Mouse (Mus musculus): ENCODE measurements around the gene Col5a3.

DNA sequence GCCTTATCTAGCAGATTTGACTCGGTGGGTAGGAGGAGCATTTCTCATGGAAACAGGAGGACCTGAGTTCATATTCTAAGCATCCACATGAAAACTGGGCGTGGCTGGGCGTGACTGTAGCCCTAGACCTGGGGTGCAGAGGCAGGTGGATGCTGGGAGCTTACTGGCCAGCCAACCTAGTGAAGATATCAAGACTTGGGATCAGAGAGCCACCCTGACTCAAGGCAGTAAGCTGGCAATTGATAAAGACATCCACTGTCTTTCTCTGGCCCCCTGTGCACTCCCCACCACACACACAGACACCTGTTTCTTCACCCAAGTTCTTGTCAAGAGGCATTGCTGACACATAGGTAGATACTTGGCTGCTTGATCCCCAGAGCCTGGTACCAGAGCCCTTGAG, 66.3 kb downstream of the Col5a3 start:
- no peak for TF ChIP-seq CTCF (IDR thresholded peaks at IDR 0.05; ENCODE audit: borderline replicate concordance, control insufficient read depth, extremely low read depth, insufficient read depth, low read length, poor library complexity)
- no peak for TF ChIP-seq POLR2A (IDR thresholded peaks at IDR 0.05; ENCODE audit: control insufficient read depth, extremely low read depth, insufficient read depth, low read length, poor library complexity)

Measured in thymus, adult 2 months (tissue).